Mouse (Mus musculus) urinary bladder, postnatal 14 days (tissue): ENCODE data around the gene Klhl22.
A peak's percentile ranks its signal among the peaks of the same experiment; 100 is the strongest.

ENCODE experiments used
- DNase-seq: peaks from one replicate; pipeline ENCODE4 v3.0.0; 2021; ENCODE audit warnings: low spot score

Gene Klhl22

GRCm38 (mm10) chr16:17802456-17802838, 43.0 kb downstream of the Klhl22 start:
- no peak for DNase-seq

DNA sequence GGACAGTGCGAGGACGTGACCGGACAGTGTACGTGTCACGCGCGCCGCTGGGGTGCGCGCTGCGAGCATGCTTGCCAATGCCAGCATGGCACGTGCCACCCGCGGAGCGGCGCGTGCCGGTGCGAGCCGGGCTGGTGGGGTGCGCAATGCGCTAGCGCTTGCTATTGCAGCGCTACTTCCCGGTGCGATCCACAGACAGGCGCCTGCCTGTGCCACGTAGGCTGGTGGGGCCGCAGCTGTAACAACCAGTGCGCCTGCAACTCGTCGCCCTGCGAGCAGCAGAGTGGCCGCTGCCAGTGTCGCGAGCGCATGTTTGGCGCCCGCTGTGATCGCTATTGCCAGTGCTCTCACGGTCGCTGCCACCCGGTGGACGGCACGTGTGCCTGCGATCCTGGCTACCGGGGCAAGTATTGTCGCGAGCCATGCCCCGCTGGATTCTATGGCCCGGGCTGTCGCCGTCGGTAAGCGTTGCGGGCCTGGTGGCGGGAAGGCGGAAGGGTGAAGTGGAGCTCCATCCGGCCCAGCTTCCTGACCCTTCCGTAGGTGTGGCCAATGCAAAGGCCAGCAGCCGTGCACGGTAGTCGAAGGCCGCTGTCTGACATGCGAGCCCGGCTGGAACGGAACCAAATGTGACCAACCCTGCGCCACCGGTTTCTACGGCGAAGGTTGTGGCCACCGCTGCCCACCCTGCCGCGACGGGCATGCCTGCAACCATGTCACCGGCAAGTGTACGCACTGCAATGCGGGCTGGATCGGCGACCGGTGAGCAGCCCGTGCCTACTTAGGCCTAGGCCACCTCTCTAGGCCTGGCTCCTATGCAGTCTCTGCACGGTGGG, 43.6 kb downstream of the Klhl22 start:
- DNase-seq = peak; percentile 33

- DNase-seq = no peak
These were observed 44.4 kb downstream of the Klhl22 start for GRCm38 (mm10) chr16:17803675-17804448.

DNA sequence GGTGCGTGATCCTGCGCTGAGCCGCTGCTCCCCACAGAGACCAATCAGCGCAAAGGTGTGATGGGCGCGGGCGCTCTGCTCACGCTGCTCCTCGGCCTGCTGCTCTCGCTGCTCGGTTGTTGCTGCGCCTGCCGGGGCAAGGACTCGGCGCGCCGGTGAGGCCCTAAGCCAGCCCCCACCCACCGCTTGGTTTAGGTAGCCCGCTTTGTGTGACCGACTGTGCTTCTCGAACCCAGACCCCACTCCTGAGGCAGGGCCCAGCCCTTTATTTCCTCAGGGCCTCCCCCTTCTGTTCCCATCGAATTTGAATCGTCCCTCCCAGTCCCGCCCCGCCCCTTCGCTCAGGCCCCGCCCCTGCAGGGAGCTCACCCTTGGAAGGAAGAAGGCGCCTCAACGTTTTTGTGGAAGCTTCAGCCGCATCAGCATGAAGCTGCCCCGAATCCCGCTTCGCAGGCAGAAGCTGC, 45.1 kb downstream of the Klhl22 start:
- no peak for DNase-seq

GRCm38 (mm10) chr16:17804982-17805381, 45.6 kb downstream of the Klhl22 start:
- DNase-seq = no peak

DNA sequence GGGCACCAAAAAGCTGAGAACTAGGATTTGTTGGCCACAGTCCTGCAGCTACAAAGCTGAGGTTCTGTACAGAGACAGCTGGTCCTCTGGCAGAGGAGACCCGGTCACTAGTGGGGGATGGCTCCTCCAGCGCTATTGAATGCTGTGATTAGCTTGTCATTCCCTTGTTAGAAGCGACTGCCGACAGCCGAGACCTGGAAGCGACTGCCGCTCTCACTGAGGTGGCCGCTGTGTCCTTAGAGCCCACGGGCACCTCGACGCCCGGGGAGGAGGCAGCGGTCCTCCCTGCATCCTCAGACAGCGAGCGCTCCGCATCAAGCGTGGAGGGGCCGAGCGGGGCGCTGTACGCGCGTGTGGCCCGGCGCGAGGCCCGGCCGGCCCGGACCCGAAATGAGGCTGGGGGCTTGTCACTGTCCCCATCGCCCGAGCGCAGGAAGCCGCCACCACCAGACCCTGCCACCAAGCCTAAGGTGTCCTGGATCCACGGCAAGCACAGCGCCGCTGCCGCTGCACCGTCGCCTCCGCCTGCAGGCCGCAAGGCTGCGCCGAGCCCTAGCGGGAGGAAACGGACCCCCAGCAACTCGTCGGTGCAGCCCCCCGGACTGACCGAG, 47.3 kb downstream of the Klhl22 start:
- DNase-seq = no peak

GRCm38 (mm10) chr16:17807192-17808009, 48.0 kb downstream of the Klhl22 start:
- DNase-seq = peak; percentile 82

DNA sequence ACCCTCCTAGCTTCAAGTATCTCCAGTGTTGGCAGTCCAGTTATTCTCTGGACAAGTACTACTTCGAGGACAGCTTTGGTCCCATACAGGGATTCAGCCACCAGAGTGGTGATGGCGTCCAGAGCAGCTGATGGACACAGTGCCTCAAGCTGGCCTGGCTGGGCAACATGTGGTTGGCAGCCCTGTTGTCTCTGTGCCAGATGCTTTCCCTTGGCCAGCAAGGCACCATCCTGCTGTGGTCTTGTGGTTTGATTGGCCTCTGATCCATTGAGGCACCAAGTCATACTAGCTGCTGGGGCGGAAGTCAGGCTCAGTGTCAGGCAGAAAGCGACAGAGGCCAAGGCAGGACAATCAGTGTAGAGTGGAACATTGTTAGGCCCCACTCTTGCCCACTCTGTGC, 49.7 kb downstream of the Klhl22 start:
- no peak for DNase-seq

DNA sequence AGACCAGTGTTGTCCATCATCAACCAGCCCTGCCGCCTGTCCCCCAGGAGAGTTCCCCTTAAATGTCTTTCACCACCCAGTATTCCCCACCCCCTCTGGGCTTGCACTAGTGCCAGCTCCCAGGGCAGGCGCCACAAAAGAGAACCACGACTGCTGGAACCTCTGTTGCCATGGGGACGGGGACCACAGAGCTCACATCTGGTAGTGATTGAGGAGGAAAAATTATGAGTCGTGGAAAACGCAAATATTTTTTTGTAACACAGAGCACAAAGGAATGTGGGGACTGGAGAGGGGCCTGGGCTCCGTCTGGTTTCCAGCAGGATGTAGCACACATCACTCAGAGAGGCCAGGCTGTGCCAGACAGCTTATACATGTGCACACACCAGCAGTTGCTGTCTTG, 50.3 kb downstream of the Klhl22 start:
- peak; percentile 37 for DNase-seq

DNA sequence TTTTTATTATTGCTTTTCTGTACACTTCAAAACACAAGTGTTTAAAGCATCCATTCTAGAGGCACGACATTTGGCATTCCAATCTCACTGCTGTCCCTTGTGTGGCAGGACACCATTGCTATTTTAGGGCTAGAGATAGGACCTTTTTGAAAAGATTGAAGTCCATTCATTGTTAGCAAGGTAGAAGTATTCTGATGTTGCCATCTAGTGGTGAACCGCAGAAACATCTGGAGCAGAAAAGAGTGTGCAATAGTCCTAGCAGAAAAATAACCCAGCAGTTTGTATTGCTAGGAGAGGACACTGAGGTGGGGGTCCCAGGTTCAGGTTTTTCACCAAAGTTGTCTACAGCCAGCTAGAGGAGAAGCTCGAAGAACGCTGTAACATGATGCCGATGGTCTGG, 52.7 kb downstream of the Klhl22 start:
- DNase-seq = peak; percentile 37

DNA sequence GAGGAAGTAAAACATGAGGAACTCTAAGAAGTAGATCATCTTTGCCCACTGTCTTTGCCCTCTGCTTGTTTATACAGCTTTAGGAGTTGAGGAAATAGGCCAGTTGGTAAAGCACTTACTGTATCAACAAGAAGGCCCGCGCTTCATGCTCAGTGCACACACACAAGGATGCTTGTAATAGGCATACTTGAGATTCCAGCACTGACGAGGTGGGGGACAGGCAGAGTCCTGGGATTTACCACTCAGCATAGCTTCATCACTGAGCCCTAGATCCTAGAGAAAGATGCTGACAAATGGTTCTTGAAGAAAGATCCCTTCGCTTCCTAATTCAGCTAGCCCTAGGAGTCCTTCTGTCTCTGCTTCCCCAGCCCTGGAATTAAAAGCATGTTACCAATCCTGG, 53.8 kb downstream of the Klhl22 start:
- no peak for DNase-seq

DNA sequence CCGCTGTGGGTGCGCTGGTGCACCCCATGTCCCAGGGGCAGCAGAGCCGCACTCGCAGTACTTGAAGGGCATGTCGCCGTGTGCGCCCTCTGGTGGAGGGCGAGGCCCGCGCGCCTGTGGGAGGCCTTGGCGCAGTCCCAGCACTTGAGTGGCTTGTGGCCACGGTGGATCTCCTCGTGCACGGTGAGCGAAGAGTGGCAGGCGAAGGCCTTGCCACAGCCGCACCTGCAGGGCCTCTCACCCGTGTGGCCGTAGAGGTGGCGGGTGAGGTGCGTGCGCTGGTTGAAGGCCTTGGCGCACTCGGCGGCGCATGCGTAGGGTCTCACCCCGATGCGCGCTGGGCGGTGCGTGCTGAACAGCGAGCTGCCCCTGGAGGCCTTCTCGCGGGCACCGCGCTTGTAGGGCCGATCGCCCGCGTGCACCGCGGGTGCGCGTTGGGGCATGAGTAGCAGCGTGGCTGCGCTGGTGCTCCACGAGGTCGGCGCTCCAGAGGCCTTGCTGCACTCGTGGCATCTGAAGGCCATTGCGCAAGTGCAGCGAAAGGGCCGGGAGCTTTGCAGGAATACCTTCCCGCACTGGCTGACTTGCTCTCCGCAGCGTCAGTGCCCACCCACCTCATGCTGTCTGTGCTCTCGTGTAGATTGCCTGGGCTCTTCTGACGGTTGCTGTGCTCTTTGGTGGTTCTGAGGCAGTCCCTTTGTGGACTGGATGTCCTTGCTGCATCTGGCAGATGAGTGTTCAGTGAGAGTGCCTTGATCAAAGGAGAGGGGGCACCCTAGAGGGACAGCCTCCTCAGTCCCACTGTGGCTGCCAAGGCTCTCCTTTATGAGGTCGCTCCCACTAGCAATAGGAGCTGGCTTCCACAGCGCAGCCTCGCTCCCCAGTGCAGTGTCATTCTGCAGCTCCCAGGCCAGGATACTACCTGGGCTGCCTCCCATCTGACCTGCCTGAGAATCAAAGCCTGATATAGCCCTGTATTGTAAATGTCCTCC, 56.3 kb downstream of the Klhl22 start:
- peak; percentile 63 for DNase-seq

DNA sequence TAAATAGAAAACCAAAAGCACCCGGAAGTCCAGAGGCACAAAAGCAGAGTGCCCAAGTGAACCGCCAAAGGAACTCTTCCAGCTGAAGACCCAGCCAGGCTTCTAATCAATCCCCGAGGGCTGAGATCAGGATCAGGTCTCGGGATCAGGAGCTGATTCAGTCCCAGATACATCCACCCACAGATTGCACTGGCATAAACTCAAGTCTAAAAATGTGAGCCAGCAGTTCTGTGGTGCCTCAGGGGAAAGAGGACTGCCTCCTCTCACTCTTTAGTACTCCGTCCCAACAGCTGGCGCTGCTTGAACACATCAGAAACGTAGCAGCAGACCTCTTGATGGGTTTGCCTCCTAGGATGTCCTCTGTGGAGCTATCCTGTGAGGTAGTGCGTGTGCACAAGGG, 57.1 kb downstream of the Klhl22 start:
- no peak for DNase-seq

GRCm38 (mm10) chr16:17826500-17826899, 67.1 kb downstream of the Klhl22 start:
- DNase-seq = no peak

GRCm38 (mm10) chr16:17828229-17828628, 68.8 kb downstream of the Klhl22 start:
- no peak for DNase-seq

DNA sequence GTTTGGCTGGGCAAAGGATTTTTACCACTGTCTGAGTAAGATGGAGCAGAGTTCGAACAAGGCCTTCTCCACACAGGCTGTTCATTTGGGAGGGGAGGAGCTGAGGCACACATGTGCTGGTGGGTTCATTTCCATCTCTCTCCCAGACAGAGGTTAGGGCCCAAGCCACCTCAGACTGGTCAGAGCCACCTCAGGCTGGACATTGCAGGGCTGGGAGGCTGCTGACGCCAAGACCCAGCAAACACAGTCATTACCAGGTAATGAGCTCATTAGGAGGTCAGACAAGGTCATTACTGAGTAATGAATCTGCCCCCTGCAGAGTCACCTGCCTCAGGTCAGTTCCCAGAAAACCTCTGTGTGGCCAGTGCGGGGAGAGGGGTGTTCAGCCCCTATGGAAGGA, 69.4 kb downstream of the Klhl22 start:
- DNase-seq = no peak

DNA sequence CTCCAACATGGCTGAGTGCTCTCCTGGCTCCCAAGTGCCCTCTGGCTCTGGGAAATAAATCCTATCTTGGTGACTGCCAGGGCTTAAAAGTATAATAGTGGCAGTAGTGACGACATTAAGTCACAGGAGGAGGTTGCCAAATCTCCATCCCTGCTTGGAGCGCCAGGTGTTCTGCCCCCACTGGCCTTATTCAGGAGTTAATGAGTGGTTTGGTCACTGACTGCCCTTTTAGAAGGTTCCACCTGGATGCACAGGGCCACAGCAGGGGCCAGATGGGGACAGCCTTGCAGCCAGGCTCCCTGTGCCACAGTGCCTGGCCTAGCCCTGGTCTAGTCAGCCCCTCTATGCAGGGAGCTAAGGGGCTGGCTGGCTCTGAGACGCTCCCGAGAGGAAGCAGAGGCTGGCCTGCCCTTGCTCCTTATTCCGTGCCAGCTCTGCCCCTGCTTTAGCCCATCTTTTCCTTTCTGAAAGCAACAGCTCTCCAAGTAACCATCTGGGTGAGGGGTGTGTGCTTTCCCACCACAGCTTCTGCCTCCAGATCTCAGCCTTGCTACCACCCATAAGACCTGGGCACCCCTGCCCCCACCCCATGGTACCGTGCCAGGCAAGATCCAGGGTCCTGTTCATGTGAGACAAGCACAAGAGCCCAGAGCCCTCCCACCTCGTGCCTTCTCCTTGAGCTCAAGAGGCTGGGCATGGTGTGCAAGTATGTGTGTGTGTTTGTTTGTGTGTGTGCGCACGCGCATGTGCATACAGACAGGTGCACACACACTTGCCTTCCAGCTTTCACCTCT, 71.2 kb downstream of the Klhl22 start:
- no peak for DNase-seq

DNA sequence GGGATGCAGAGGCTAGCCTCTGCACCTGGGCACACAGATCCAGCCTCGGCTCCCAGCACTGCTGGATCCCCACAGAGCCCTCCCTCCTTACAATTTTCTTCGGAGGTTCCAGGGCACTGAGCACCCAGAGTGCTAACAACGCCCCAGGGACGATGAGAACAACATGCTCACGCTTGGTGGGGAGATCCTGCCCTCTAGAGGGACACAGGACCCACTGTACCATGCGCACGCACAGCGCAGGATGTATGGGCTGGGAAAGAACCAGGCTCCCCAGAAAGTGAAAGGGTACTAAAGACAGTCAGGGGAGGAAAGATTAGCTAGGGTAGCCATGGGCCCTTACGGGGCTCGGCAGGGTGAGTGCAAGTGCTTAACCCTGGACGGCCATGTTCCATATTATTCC, 72.4 kb downstream of the Klhl22 start:
- no peak for DNase-seq

- DNase-seq = no peak
These were observed 73.4 kb downstream of the Klhl22 start, which contains the start of gene B830017H08Rik for GRCm38 (mm10) chr16:17832821-17833220. B830017H08Rik (plus strand) TSS chr16:17833121.

DNA sequence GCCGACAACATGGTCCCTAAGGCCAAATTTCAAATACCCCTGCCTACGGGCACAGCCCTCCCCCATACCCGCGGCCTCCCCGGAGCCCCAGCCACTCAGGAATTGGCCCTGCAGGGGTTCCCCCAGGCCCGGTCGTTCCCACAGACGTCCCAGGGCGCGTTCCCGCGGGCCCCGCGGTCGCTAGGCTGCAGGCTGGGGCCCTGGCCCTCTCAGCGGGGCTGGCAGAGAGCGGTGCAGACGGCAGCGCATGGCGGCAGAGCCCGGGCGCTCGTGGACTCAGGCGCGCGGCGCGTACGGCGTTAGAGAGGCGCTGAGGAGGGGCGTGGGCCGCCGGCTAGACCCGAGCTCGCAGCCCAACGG, 73.9 kb downstream of the Klhl22 start:
- DNase-seq = no peak
